Mouse (Mus musculus) CH12.LX (cell line): Measurements from ENCODE around the gene Gdf10.

Source experiments
- BHLHE40 ChIP-seq: IDR thresholded peaks from 2 replicates; pipeline ENCODE4 v1.6.1; 2011; ENCODE audit warnings: mild to moderate bottlenecking, low read depth, low read length, improper control_type of control experiment
- CTCF ChIP-seq, 2 experiments: IDR thresholded peaks in 1 of 2; conservative IDR thresholded peaks in 1 of 2; 2 replicates each; pipeline ENCODE4 v1.5.1; 2011 to 2012; ENCODE audit warnings: low read depth in 2 of 2, low read length in 2 of 2, improper control_type of control experiment in 1 of 2, inconsistent platforms in 1 of 2, mild to moderate bottlenecking in 1 of 2, moderate library complexity in 1 of 2
- ETS1 ChIP-seq: conservative IDR thresholded peaks from 2 replicates; pipeline ENCODE4 v1.6.1; 2012; ENCODE audit warnings: low read depth, mild to moderate bottlenecking, inconsistent platforms, low read length, improper control_type of control experiment, moderate library complexity
- NRF1 ChIP-seq: IDR thresholded peaks from 2 replicates; pipeline ENCODE4 v1.6.1; 2014; ENCODE audit warnings: low read depth, mild to moderate bottlenecking, inconsistent platforms, low read length, improper control_type of control experiment, moderate library complexity
- POLR2A ChIP-seq: IDR thresholded peaks from 2 replicates; pipeline ENCODE4 v1.6.1; 2011; ENCODE audit warnings: low read depth, mild to moderate bottlenecking, improper control_type of control experiment, low read length
- USF1 ChIP-seq: IDR thresholded peaks from 2 replicates; pipeline ENCODE4 v1.6.1; 2014; ENCODE audit warnings: low read depth, mild to moderate bottlenecking, inconsistent platforms, low read length, improper control_type of control experiment

DNA sequence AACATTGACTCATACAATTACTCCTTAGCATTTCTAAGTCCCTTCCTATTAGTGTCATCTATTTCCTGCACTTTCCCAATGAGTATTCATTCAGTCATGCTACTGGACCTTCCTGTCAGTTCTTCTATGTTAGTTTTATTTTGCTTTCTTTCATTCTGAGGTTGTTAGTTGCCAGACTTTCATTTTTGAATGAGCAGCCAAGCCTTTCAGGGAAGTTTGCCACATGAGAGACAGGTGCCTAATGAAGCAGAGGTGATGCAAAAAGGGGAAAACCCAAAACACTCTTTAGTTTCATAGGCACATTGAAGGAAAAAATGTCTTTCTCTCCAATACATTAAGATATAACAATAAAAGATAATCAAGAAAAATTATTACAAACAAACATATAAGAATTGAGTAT is 18.5 kb upstream of the Gdf10 start:
- TF ChIP-seq USF1 (no peak), CTCF (conservative IDR thresholded peaks at IDR 0.05 in 1 of 2, IDR thresholded peaks at IDR 0.05 in 1 of 2; ENCODE audit: low read depth in 2 of 2, low read length in 2 of 2) (no peak), NRF1 (no peak), POLR2A (no peak), ETS1 (no peak), BHLHE40 (0 out of 2 replicates have a peak, but pooled peaks have one; percentile 50)
